Mouse (Mus musculus) spleen, adult 2 months (tissue): ENCODE data around the gene Rap2a.

Experiments
- CTCF ChIP-seq: fragments of 200-500 bp; IDR thresholded peaks from 2 replicates; pipeline ENCODE4 v1.5.1; 2011; ENCODE audit warnings: mild to moderate bottlenecking, inconsistent platforms; ENCODE audit not compliant: insufficient read depth, insufficient read length, insufficient replicate concordance; ENCODE audit errors: extremely low read depth
- POLR2A ChIP-seq: fragments of 200-500 bp; IDR thresholded peaks from 2 replicates; pipeline ENCODE4 v1.6.1; 2011; ENCODE audit warnings: low read depth, low read length, inconsistent platforms

DNA sequence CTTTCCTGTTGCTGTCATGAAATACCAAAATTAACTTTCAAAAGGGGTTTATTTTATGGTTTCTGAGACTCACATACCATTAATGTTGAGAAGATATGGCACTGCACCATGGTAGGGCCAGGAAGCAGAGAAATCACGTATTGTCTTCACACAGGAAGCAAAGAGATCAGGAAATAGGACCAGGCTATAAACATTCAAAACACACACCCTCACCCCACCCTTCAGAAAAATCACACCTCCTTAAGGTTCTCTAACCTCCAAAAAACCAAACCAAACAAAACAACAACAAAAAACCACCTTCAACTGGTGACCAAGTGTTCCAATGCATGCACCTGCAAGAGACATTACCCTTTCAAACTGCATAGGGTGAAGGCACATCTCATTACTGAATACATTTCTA lies 41.7 kb downstream of the Rap2a start:
- no peak for TF ChIP-seq CTCF
- no peak for TF ChIP-seq POLR2A
